In genomic region chr11:43626300-43626926, GRCm38 (mm10) we compare ENCODE assay signal across 7 mouse cellular contexts. TPM values are rescaled to one million over a fixed set of nuclear protein-coding genes. Genes with fewer than 3 reads are reported as not detected.
DNase-seq lines count a peak whose midpoint lies in the region; ATAC-seq and TF ChIP-seq lines count a peak whose summit lies in the region.

No protein-coding gene starts in this region.

- 5% methylated on average over 12 of the region's 12 CpGs for WGBS in forebrain, postnatal 0 days
- WGBS in hindbrain, embryonic 16.5 days, result 7% methylated on average over 12 of the region's 12 CpGs
- 8% methylated on average over 12 of the region's 12 CpGs for WGBS in limb, embryonic 10.5 days
- WGBS in midbrain, embryonic 10.5 days, result 10% methylated on average over 12 of the region's 12 CpGs

- peak; percentile 72 for DNase-seq in ZHBTc4 (ENCODE audit: low read depth, low spot score)
- DNase-seq in cerebellum, adult 18-20 months, result peak; percentile 58 to 62
- peak; percentile 69 for DNase-seq in forebrain, postnatal 0 days
- peak; percentile 45 for DNase-seq in limb, embryonic 10.5 days (ENCODE audit: low spot score)
- peak; percentile 33 for DNase-seq in midbrain, embryonic 10.5 days (ENCODE audit: low spot score)
- peak; percentile 52 for DNase-seq in telencephalon, adult 2 months (ENCODE audit: low read depth, low spot score)

- no peaks in the 10 kb centered on the region for H3K4me1 ChIP-seq in forebrain, postnatal 0 days (ENCODE audit: insufficient read depth)
- peaks cover 13% of the 10 kb centered on the region for H3K4me1 ChIP-seq in hindbrain, embryonic 16.5 days (ENCODE audit: control insufficient read depth, insufficient read depth, low read depth, low read length)
- H3K4me1 ChIP-seq in limb, embryonic 10.5 days, result peaks cover 17% of the 10 kb centered on the region
- H3K4me1 ChIP-seq in midbrain, embryonic 10.5 days, result peaks cover 24% of the 10 kb centered on the region

- H3K4me3 ChIP-seq in forebrain, postnatal 0 days (ENCODE audit: low read depth, low read length), result peak overlapping the region; percentile 6; the same call in 1 of the 2 replicates
- H3K4me3 ChIP-seq in hindbrain, embryonic 16.5 days (ENCODE audit: low read length), result peak overlapping the region; percentile 14
- peak overlapping the region; percentile 34 for H3K4me3 ChIP-seq in limb, embryonic 10.5 days
- peak overlapping the region; percentile 30 for H3K4me3 ChIP-seq in midbrain, embryonic 10.5 days

- no peak for TF ChIP-seq CTCF in forebrain, postnatal 0 days (IDR thresholded peaks at IDR 0.05; ENCODE audit: low read depth)

- no peaks in the 10 kb centered on the region for H3K9me3 ChIP-seq in forebrain, postnatal 0 days (ENCODE audit: low read length)
- no peaks in the 10 kb centered on the region for H3K9me3 ChIP-seq in hindbrain, embryonic 16.5 days (ENCODE audit: control insufficient read depth, low read length)
- no peaks in the 10 kb centered on the region for H3K9me3 ChIP-seq in limb, embryonic 10.5 days (replicated peaks)
- H3K9me3 ChIP-seq in midbrain, embryonic 10.5 days (replicated peaks), result no peaks in the 10 kb centered on the region

- H3K9ac ChIP-seq in forebrain, postnatal 0 days, result no peak overlapping the region
- H3K9ac ChIP-seq in hindbrain, embryonic 16.5 days (ENCODE audit: low read depth, low read length), result peak overlapping the region; percentile 60

- no peaks in the 10 kb centered on the region for H3K36me3 ChIP-seq in forebrain, postnatal 0 days (ENCODE audit: insufficient read depth)
- H3K36me3 ChIP-seq in hindbrain, embryonic 16.5 days (ENCODE audit: control insufficient read depth, insufficient read depth, low read length), result no peaks in the 10 kb centered on the region
- no peaks in the 10 kb centered on the region for H3K36me3 ChIP-seq in limb, embryonic 10.5 days
- no peaks in the 10 kb centered on the region for H3K36me3 ChIP-seq in midbrain, embryonic 10.5 days

- H3K27ac ChIP-seq in forebrain, postnatal 0 days (ENCODE audit: low read depth, low read length), result peak overlapping the region; percentile 50
- H3K27ac ChIP-seq in hindbrain, embryonic 16.5 days (ENCODE audit: low read depth, low read length), result peak overlapping the region; percentile 37
- H3K27ac ChIP-seq in limb, embryonic 10.5 days, result peak overlapping the region; percentile 61
- peak overlapping the region; percentile 72 for H3K27ac ChIP-seq in midbrain, embryonic 10.5 days (replicated peaks)

- H3K27me3 ChIP-seq in forebrain, postnatal 0 days (ENCODE audit: insufficient read depth, low read length), result no peaks in the 10 kb centered on the region
- no peaks in the 10 kb centered on the region; the same call in 1 of the 2 replicates for H3K27me3 ChIP-seq in hindbrain, embryonic 16.5 days (replicated peaks; ENCODE audit: control insufficient read depth, insufficient read depth, low read length)
- no peaks in the 10 kb centered on the region for H3K27me3 ChIP-seq in limb, embryonic 10.5 days (ENCODE audit: low read depth, poor library complexity, severe bottlenecking)
- no peaks in the 10 kb centered on the region for H3K27me3 ChIP-seq in midbrain, embryonic 10.5 days (ENCODE audit: low read depth, poor library complexity, severe bottlenecking)

- peak; percentile 67 for ATAC-seq in forebrain, postnatal 0 days
- ATAC-seq in hindbrain, embryonic 16.5 days, result peak; percentile 73

- H3K4me2 ChIP-seq in forebrain, postnatal 0 days (ENCODE audit: low read depth), result peak overlapping the region; percentile 45
- peak overlapping the region; percentile 57 for H3K4me2 ChIP-seq in hindbrain, embryonic 16.5 days (ENCODE audit: low read length)

RNA-seq across cellular contexts. Expression of gene Fabp6, which starts 25.1 kb away (rescaled TPM):
- not detected in 2 replicates for total RNA-seq in forebrain, postnatal 0 days (2014; rRNA removed)
- polyA plus RNA-seq in forebrain, postnatal 0 days (2015; fragmentation: Nextera tagmentation; extraction: Ambion mirVana), result not detected in 2 replicates
- not detected in 2 replicates for polyA plus RNA-seq in hindbrain, embryonic 16.5 days (2015; fragmentation: Nextera tagmentation; extraction: Ambion mirVana)
- not detected in 2 replicates for polyA plus RNA-seq in limb, embryonic 10.5 days (2016; fragmentation: Nextera tagmentation; extraction: Ambion mirVana)
- not detected in 2 replicates for polyA plus RNA-seq in midbrain, embryonic 10.5 days (2016; fragmentation: Nextera tagmentation; extraction: Ambion mirVana)

RNA-seq across cellular contexts. Expression of gene 4933415A04Rik, which starts 39.6 kb away (rescaled TPM):
- total RNA-seq in forebrain, postnatal 0 days (2014; rRNA removed), result 0.76 and 1.5 TPM in 2 replicates
- 1.2 and 1.8 TPM in 2 replicates for polyA plus RNA-seq in forebrain, postnatal 0 days (2015; fragmentation: Nextera tagmentation; extraction: Ambion mirVana)
- 2.2 and 3.3 TPM in 2 replicates for polyA plus RNA-seq in hindbrain, embryonic 16.5 days (2015; fragmentation: Nextera tagmentation; extraction: Ambion mirVana)
- polyA plus RNA-seq in limb, embryonic 10.5 days (2016; fragmentation: Nextera tagmentation; extraction: Ambion mirVana), result 9.7 and 11.2 TPM in 2 replicates
- 12.1 and 14.2 TPM in 2 replicates for polyA plus RNA-seq in midbrain, embryonic 10.5 days (2016; fragmentation: Nextera tagmentation; extraction: Ambion mirVana)

RNA-seq across cellular contexts. Expression of gene Pwwp2a, which starts 55.4 kb away (rescaled TPM):
- total RNA-seq in forebrain, postnatal 0 days (2014; rRNA removed), result 26.2 and 29.8 TPM in 2 replicates
- polyA plus RNA-seq in forebrain, postnatal 0 days (2015; fragmentation: Nextera tagmentation; extraction: Ambion mirVana), result 12.2 and 16.6 TPM in 2 replicates
- polyA plus RNA-seq in hindbrain, embryonic 16.5 days (2015; fragmentation: Nextera tagmentation; extraction: Ambion mirVana), result 12.5 and 20.3 TPM in 2 replicates
- 30.6 and 34.4 TPM in 2 replicates for polyA plus RNA-seq in limb, embryonic 10.5 days (2016; fragmentation: Nextera tagmentation; extraction: Ambion mirVana)
- polyA plus RNA-seq in midbrain, embryonic 10.5 days (2016; fragmentation: Nextera tagmentation; extraction: Ambion mirVana), result 28.9 and 31.0 TPM in 2 replicates

Comparison
In these comparisons a context has a peak if more than half of its experiments do, and no peak if none do; other contexts are left out.
1. Peak in every context shown above with its lines: DNase-seq, ATAC-seq, H3K4me3 ChIP-seq and H3K27ac ChIP-seq.